Mouse (Mus musculus): ENCODE results near the gene Gm17651. TPM values are rescaled to one million over a fixed set of nuclear protein-coding genes. Genes with fewer than 3 reads are reported as not detected.
A peak's percentile ranks its signal among the peaks of the same experiment; 100 is the strongest.

The Gm17651 gene
- total RNA-seq, 2 experiments from 2014 or later, result not detected

- peak; percentile 79 for DNase-seq (ENCODE audit: low spot score)
Observed at GRCm38 (mm10) chr3:97680631-97681320, 6.3 kb upstream of the Gm17651 start.

- no peak for DNase-seq (ENCODE audit: low spot score)
Observed at GRCm38 (mm10) chr3:97678416-97678815, 3.9 kb upstream of the Gm17651 start.

- DNase-seq (ENCODE audit: low spot score), result no peak
Observed at GRCm38 (mm10) chr3:97676126-97676525, 1.6 kb upstream of the Gm17651 start.

- no peak for DNase-seq (ENCODE audit: low spot score)
Observed at GRCm38 (mm10) chr3:97667093-97667675, 7.3 kb downstream of the Gm17651 start.

GRCm38 (mm10) chr3:97666154-97666553, 8.3 kb downstream of the Gm17651 start:
- no peak for DNase-seq (ENCODE audit: low spot score)

GRCm38 (mm10) chr3:97665525-97665924, 9.0 kb downstream of the Gm17651 start:
- DNase-seq (ENCODE audit: low spot score), result no peak

GRCm38 (mm10) chr3:97661206-97661605, 13.3 kb downstream of the Gm17651 start:
- peak; percentile 34 for DNase-seq (ENCODE audit: low spot score)

- DNase-seq (ENCODE audit: low spot score), result no peak
Observed at GRCm38 (mm10) chr3:97659746-97660145, 14.7 kb downstream of the Gm17651 start.

GRCm38 (mm10) chr3:97658426-97659193, 15.9 kb downstream of the Gm17651 start:
- peak; percentile 15 for DNase-seq (ENCODE audit: low spot score)

- peak; percentile 98 for DNase-seq (ENCODE audit: low spot score)
Observed at GRCm38 (mm10) chr3:97657655-97658411, 16.7 kb downstream of the Gm17651 start, which contains the start of gene Prkab2. Gene Prkab2, plus strand, starts transcription at chr3:97658193.

- no peak for DNase-seq (ENCODE audit: low spot score)
Observed at GRCm38 (mm10) chr3:97654901-97655300, 19.6 kb downstream of the Gm17651 start.

GRCm38 (mm10) chr3:97653781-97654180, 20.7 kb downstream of the Gm17651 start:
- DNase-seq (ENCODE audit: low spot score), result no peak

GRCm38 (mm10) chr3:97651604-97652003, 22.9 kb downstream of the Gm17651 start:
- DNase-seq (ENCODE audit: low spot score), result peak; percentile 51

GRCm38 (mm10) chr3:97649469-97649868, 25.0 kb downstream of the Gm17651 start:
- DNase-seq (ENCODE audit: low spot score), result no peak

- no peak for DNase-seq (ENCODE audit: low spot score)
Observed at GRCm38 (mm10) chr3:97649022-97649421, 25.5 kb downstream of the Gm17651 start.

- DNase-seq (ENCODE audit: low spot score), result peak; percentile 21
Observed at GRCm38 (mm10) chr3:97648518-97648917, 26.0 kb downstream of the Gm17651 start.

- no peak for DNase-seq (ENCODE audit: low spot score)
Observed at GRCm38 (mm10) chr3:97642001-97642400, 32.5 kb downstream of the Gm17651 start.

GRCm38 (mm10) chr3:97641396-97641795, 33.1 kb downstream of the Gm17651 start:
- no peak for DNase-seq (ENCODE audit: low spot score)

- peak; percentile 66 for DNase-seq (ENCODE audit: low spot score)
Observed at GRCm38 (mm10) chr3:97634288-97634761, 40.2 kb downstream of the Gm17651 start.

GRCm38 (mm10) chr3:97633456-97633855, 41.0 kb downstream of the Gm17651 start:
- DNase-seq (ENCODE audit: low spot score), result no peak

- DNase-seq (ENCODE audit: low spot score), result no peak
Observed at GRCm38 (mm10) chr3:97631258-97631860, 43.1 kb downstream of the Gm17651 start.
